Mouse (Mus musculus) adipocyte (in vitro differentiated cells): ENCODE data around the gene Scrn1.

Experiments
- DNase-seq: peaks from one replicate; pipeline ENCODE4 v3.0.0-alpha.2; 2016; ENCODE audit warnings: low spot score

Gene Scrn1

GRCm38 (mm10) chr6:54565012-54565411 is 1.3 kb downstream of the Scrn1 start:
- DNase-seq: no peak

- DNase-seq: no peak
Measured at GRCm38 (mm10) chr6:54564506-54564991, 1.7 kb downstream of the Scrn1 start.

- no peak for DNase-seq
Measured at GRCm38 (mm10) chr6:54563561-54563960, 2.7 kb downstream of the Scrn1 start.

DNA sequence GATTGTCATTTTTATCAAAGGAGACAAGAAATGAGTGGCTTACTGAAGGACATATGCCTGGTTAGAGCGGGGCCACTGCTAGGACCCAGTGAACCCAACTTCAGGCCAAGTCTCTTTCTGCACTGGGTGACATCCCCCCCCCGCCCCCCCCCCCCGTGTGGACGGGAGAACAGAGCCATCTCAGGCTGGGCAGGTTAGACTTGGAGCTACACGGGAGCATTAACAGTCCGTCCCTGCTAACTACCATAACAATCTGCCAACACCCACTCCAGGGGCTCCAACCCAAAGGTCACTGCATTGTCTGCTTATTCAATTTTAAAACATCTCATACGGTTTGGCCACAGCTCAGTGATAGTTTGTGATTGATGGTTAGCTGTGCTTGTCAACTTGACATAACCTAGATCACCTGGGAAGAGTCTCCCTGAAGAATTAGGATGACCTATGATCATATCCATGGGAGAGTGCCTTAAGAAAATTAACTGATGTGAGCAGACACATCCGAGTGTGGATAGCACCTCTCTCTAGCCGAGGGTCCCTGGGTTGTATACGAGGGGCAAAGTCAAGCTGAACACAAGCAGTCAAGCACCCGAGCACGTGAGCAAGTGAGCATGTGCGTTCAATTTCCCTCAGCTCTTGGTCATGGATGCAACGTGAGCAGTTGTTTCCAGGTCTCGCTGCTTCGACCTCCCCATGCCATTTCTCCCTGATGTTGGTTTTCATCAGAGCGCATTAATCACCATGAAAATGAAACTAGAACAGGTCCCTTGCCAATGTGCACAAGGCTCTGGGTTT is 4.1 kb downstream of the Scrn1 start:
- no peak for DNase-seq

DNA sequence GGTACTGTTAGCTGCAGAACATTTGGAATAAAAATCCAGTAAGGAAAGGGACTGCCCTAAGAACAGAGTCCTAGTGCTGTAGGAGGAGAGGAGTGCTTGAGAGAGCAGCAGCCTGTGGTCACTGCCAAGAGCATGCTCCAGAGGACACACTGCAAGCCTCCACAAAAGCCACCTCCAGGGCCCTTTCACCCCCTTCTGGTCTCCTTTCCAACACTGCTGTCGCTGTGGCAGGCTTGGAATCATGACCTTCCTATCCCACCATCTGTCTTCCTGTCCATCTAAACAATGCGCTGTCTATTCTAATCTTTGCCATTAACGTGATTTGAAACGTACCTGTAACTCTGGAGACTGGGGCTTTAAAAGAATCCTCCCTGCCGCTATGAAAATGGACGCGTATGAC is 7.8 kb downstream of the Scrn1 start:
- no peak for DNase-seq

- DNase-seq: no peak
Measured at GRCm38 (mm10) chr6:54557671-54558070, 8.6 kb downstream of the Scrn1 start.

- DNase-seq: no peak
Measured at GRCm38 (mm10) chr6:54555816-54556215, 10.5 kb downstream of the Scrn1 start.

- no peak for DNase-seq
Measured at GRCm38 (mm10) chr6:54554341-54555110, 11.8 kb downstream of the Scrn1 start.

GRCm38 (mm10) chr6:54553632-54554031 is 12.7 kb downstream of the Scrn1 start:
- no peak for DNase-seq

GRCm38 (mm10) chr6:54552721-54553413 is 13.4 kb downstream of the Scrn1 start:
- DNase-seq: no peak

DNA sequence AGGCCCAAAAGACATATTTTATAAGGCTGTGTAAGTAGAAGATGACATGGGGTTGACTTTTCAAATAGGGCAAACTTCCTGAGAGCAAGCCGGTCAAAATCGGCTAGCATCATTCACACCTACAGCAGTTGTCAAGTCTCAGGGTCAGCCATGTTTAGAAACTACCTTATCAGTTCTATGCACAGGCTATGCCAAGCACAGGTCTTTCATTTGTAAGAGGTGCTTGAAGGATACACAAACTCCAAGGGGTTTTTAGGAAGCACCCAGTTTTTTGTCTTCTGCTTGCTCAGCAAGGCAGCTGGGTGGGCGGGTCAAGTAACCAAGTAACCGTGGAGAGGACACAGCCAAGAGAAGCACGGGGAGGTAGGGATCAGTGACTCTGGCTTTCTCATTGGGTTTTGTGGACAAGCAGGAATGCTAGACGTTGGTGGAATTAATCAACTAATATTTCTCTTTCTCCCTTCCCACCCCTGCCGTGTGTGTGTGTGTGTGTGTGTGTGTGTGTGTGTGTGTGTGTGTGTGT is 15.4 kb downstream of the Scrn1 start:
- no peak for DNase-seq

GRCm38 (mm10) chr6:54549311-54549710 is 17.0 kb downstream of the Scrn1 start:
- DNase-seq: no peak

DNA sequence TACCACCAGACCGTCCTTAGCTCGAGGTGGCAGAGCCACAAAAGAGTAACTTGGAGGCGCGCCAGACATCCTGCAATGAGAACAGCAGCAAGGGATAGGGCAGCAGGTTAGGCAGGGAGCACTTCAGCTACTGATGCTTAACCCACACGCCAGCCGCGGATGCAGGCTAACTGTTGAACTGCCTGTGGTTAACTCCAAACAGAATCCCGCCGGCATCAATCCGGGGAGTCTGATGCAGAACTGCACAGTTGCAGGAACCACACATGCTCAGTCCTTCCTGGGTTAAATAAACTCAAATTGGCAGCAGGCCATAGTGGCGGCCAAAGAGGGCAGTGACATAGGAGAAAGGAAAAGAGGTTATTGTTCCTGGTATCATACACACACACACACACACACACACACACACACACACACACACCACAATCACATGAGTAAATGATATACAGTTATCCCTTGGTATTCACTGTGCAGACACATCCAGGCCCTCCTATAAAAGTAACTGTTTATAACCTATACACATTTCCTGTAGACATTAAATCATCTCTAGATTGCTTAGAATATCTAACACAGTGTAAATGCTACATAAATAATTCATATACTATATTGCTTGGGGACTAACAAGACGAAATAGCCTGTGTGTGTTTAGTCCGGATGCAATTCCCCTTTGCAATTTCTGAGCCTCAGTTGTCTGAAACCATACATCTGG is 17.8 kb downstream of the Scrn1 start:
- no peak for DNase-seq

DNA sequence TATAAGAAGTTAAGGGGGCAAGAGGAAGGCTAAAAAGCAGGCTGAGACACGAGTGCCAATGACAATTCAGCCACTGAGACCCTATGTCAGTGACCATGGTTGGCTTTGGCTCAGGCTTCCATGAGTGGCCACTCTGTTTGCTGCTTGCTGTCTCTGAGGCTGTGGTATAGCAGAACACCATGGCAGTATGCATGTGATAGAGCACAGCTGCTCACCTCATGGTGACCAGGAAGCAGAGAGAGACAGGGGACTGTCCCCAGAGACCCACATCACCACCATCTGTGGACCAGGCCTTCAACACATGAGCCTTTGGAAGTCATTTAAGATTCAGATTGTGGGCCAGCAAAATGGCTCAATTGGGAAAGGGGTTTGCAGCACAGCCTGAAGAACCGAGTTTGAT is 22.6 kb downstream of the Scrn1 start:
- DNase-seq: no peak

- DNase-seq: no peak
Measured at GRCm38 (mm10) chr6:54542836-54543235, 23.5 kb downstream of the Scrn1 start.

GRCm38 (mm10) chr6:54540252-54540887 is 25.9 kb downstream of the Scrn1 start:
- peak; percentile 26 for DNase-seq

DNA sequence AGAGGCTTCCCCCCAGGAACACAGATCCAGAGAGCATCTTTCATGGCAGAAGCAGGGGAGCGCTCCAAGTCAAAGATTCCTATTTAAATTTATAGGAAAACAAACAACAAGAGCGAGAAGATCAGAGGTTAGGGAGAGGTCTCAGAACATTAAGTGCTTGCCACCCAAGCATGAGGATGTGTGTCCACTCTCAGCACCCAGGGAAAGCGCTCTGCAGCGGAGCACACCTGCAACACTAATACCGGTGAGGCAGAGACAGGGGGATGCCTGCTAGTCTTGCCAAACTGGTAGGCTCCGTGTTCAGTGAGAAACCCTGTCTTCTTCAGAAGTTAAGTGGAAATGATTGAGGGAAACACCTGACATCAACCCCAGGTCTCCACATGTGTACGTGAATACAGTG is 26.9 kb downstream of the Scrn1 start:
- DNase-seq: no peak

DNA sequence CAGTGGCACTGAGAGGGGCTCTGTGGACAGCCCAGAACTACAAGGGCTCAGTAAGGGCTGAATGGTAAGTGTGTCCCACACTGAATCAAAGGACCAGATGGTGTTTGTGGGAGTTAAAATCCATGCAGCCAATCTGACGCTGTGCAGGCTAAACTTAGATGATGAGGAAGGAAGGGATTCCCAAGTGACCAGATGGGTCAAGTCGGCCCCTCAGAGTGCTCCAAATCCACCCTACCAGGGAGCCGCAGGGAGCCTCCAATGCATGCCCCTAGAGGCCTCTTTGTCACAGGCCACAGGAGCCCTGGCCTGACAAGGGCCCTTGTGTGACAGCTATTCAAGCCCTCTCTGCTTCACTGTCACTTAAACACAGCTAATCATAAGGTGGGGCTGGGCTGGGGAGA is 27.5 kb downstream of the Scrn1 start:
- no peak for DNase-seq

GRCm38 (mm10) chr6:54537053-54537452 is 29.2 kb downstream of the Scrn1 start:
- DNase-seq: no peak

- DNase-seq: no peak
Measured at GRCm38 (mm10) chr6:54535485-54535884, 30.8 kb downstream of the Scrn1 start.

GRCm38 (mm10) chr6:54531048-54531481 is 35.2 kb downstream of the Scrn1 start:
- DNase-seq: no peak
